ENCODE assay signal across 22 mouse cellular contexts in genomic region chr2:59303530-59304063, GRCm38 (mm10).
"Had no signal": no experiment of that assay in that cellular context is flagged by ENCODE, and none has a peak within 500 bp of the region (broad histone marks: within the 10 kb centered on the region; RNA-seq: fewer than 3 reads in every experiment).

No protein-coding gene starts in this region.

- H3K4me3 ChIP-seq: left cerebral cortex, adult 2 months; limb, embryonic 12.5 days; limb, embryonic 15.5 days; neural tube, embryonic 13.5 days; stomach, embryonic 15.5 days had no signal

- H3K9ac ChIP-seq: limb, embryonic 12.5 days; limb, embryonic 15.5 days; liver, embryonic 14.5 days; liver, postnatal 0 days; lung, embryonic 14.5 days; neural tube, embryonic 13.5 days; stomach, embryonic 15.5 days had no signal

- ATAC-seq: intestine, postnatal 0 days; liver, postnatal 0 days; lung, postnatal 0 days had no signal

- H3K27ac ChIP-seq: kidney, postnatal 0 days; left cerebral cortex, adult 2 months; limb, embryonic 12.5 days; limb, embryonic 15.5 days; liver, embryonic 14.5 days; macrophage; neural tube, embryonic 13.5 days; stomach, embryonic 15.5 days had no signal

- H3K27me3 ChIP-seq: limb, embryonic 12.5 days; limb, embryonic 15.5 days; neural tube, embryonic 13.5 days; stomach, embryonic 15.5 days had no signal

- H3K4me2 ChIP-seq: limb, embryonic 12.5 days; limb, embryonic 15.5 days; liver, embryonic 11.5 days; lung, embryonic 14.5 days; neural tube, embryonic 13.5 days; stomach, embryonic 15.5 days had no signal

- H3K4me1 ChIP-seq: limb, embryonic 15.5 days; stomach, embryonic 15.5 days had no signal

- DNase-seq: kidney, adult 2 months; kidney, postnatal 25 days; layer of hippocampus, postnatal 36 days; left cerebral cortex, postnatal 4 days; liver, postnatal 0 days; lung, embryonic 14.5 days; retina, postnatal 1 day; right cerebral cortex, postnatal 25 days; spleen, adult 18-20 months; thymus, adult 18-20 months; thymus, postnatal 36 days had no signal

- H3K9me3 ChIP-seq: limb, embryonic 12.5 days; limb, embryonic 15.5 days; neural tube, embryonic 13.5 days; stomach, embryonic 15.5 days had no signal
